Mouse (Mus musculus) midbrain, embryonic 15.5 days (tissue): ENCODE measurements at regions not wholly inside any gene's neighbourhood (a gene's known extent, or its start where the extent isn't known, plus 50 kb on each side); places are given as distances from the start of the nearest gene placed in this dataset.

Experiments
- ATAC-seq: fragments of 200-750 bp; cut with Nextera tagmentation; replicated peaks from 2 replicates; pipeline ENCODE4 v1.8.0; 2017; ENCODE audit warnings: moderate TSS enrichment
- H3K27ac ChIP-seq: fragments of 300-500 bp; sonication (generic); 2 replicates; pipeline ENCODE4 v1.5.1; 2015; ENCODE audit warnings: mild to moderate bottlenecking, inconsistent platforms
- H3K27me3 ChIP-seq: fragments of 300-500 bp; sonication (generic); replicated peaks from 2 replicates; pipeline ENCODE4 v1.6.1; 2015; ENCODE audit warnings: inconsistent platforms
- H3K36me3 ChIP-seq: fragments of 300-500 bp; sonication (generic); replicated peaks from 2 replicates; pipeline ENCODE4 v1.6.1; 2015; ENCODE audit warnings: inconsistent platforms
- H3K4me1 ChIP-seq: fragments of 300-500 bp; sonication (generic); 2 replicates; pipeline ENCODE4 v1.6.1; 2015; ENCODE audit warnings: inconsistent platforms
- H3K4me2 ChIP-seq: fragments of 300-500 bp; sonication (generic); 2 replicates; pipeline ENCODE4 v1.6.1; 2015; ENCODE audit warnings: inconsistent platforms, mild to moderate bottlenecking, moderate library complexity
- H3K4me3 ChIP-seq: fragments of 300-500 bp; sonication (generic); 2 replicates; pipeline ENCODE4 v1.5.1; 2015; ENCODE audit warnings: mild to moderate bottlenecking, inconsistent platforms
- H3K9ac ChIP-seq: fragments of 300-500 bp; sonication (generic); 2 replicates; pipeline ENCODE4 v1.6.1; 2015; ENCODE audit warnings: mild to moderate bottlenecking, inconsistent platforms
- H3K9me3 ChIP-seq: fragments of 300-500 bp; sonication (generic); 2 replicates; pipeline ENCODE4 v1.6.1; 2016; ENCODE audit warnings: inconsistent platforms
- WGBS: fragments of 180-500 bp; shearing (Covaris S2); methylation state at CpG from one replicate; pipeline ENCODE4 v1.1.7; 2015; ENCODE audit warnings: mixed read lengths; 5-methylcytosine and 5-hydroxymethylcytosine counted together

- Histone ChIP-seq H3K27ac (no peak overlapping the region; the same call in 1 of the 2 replicates), H3K4me2 (no peak overlapping the region), H3K9ac (no peak overlapping the region), H3K36me3 (no peaks in the 10 kb centered on the region), H3K27me3 (no peaks in the 10 kb centered on the region), H3K9me3 (no peaks in the 10 kb centered on the region), H3K4me3 (no peak overlapping the region), H3K4me1 (peaks cover 9% of the 10 kb centered on the region)
- 41% methylated on average over 6 of the region's 6 CpGs for WGBS
- peak; percentile 86 for ATAC-seq
Measured at GRCm38 (mm10) chr9:26611711-26612437, 121.7 kb upstream of the B3gat1 start.

GRCm38 (mm10) chr9:26622840-26623448 is 110.6 kb upstream of the B3gat1 start:
- no peaks in the 10 kb centered on the region for H3K27me3 ChIP-seq
- 73% methylated on average over 1 of the region's 1 CpGs for WGBS
- no peak overlapping the region for H3K27ac ChIP-seq
- no peaks in the 10 kb centered on the region for H3K36me3 ChIP-seq
- no peaks in the 10 kb centered on the region for H3K4me1 ChIP-seq
- H3K9ac ChIP-seq: no peak overlapping the region
- ATAC-seq: no peak
- H3K4me3 ChIP-seq: no peak overlapping the region
- H3K9me3 ChIP-seq: no peaks in the 10 kb centered on the region
- H3K4me2 ChIP-seq: no peak overlapping the region

- no peak for ATAC-seq
- Histone ChIP-seq H3K27me3 (no peaks in the 10 kb centered on the region), H3K36me3 (no peaks in the 10 kb centered on the region), H3K4me3 (no peak overlapping the region), H3K9me3 (no peaks in the 10 kb centered on the region), H3K4me1 (no peaks in the 10 kb centered on the region), H3K9ac (no peak overlapping the region), H3K27ac (no peak overlapping the region), H3K4me2 (no peak overlapping the region)
- 70% methylated on average over 2 of the region's 2 CpGs for WGBS
Measured at GRCm38 (mm10) chr9:26625171-26625937, 108.2 kb upstream of the B3gat1 start.

GRCm38 (mm10) chr9:26632891-26633650 is 100.5 kb upstream of the B3gat1 start:
- H3K9me3 ChIP-seq: no peaks in the 10 kb centered on the region
- H3K36me3 ChIP-seq: no peaks in the 10 kb centered on the region
- no peak overlapping the region for H3K9ac ChIP-seq
- no peak overlapping the region for H3K27ac ChIP-seq
- WGBS: 94% methylated on average over 8 of the region's 8 CpGs
- no peak for ATAC-seq
- H3K27me3 ChIP-seq: no peaks in the 10 kb centered on the region
- H3K4me3 ChIP-seq: no peak overlapping the region
- no peaks in the 10 kb centered on the region for H3K4me1 ChIP-seq
- H3K4me2 ChIP-seq: no peak overlapping the region

- H3K9ac ChIP-seq: no peak overlapping the region
- H3K27ac ChIP-seq: no peak overlapping the region
- H3K4me3 ChIP-seq: no peak overlapping the region
- no peaks in the 10 kb centered on the region for H3K4me1 ChIP-seq
- H3K4me2 ChIP-seq: no peak overlapping the region
- ATAC-seq: no peak
- no peaks in the 10 kb centered on the region for H3K36me3 ChIP-seq
- no peaks in the 10 kb centered on the region for H3K27me3 ChIP-seq
- H3K9me3 ChIP-seq: no peaks in the 10 kb centered on the region
Measured at GRCm38 (mm10) chr9:26635211-26635610, 98.3 kb upstream of the B3gat1 start.

- Histone ChIP-seq H3K27me3 (no peaks in the 10 kb centered on the region), H3K4me1 (no peaks in the 10 kb centered on the region), H3K36me3 (no peaks in the 10 kb centered on the region), H3K27ac (no peak overlapping the region), H3K4me2 (no peak overlapping the region), H3K9me3 (no peaks in the 10 kb centered on the region), H3K4me3 (no peak overlapping the region), H3K9ac (no peak overlapping the region)
- WGBS: 83% methylated on average over 2 of the region's 2 CpGs
- ATAC-seq: no peak
Measured at GRCm38 (mm10) chr9:26638586-26638985, 94.9 kb upstream of the B3gat1 start.

- H3K27me3 ChIP-seq: no peaks in the 10 kb centered on the region
- H3K36me3 ChIP-seq: no peaks in the 10 kb centered on the region
- no peak for ATAC-seq
- WGBS: 61% methylated on average over 2 of the region's 2 CpGs
- no peaks in the 10 kb centered on the region for H3K9me3 ChIP-seq
- H3K4me1 ChIP-seq: no peaks in the 10 kb centered on the region
- no peak overlapping the region for H3K9ac ChIP-seq
- no peak overlapping the region for H3K27ac ChIP-seq
- H3K4me3 ChIP-seq: no peak overlapping the region
- H3K4me2 ChIP-seq: no peak overlapping the region
Measured at GRCm38 (mm10) chr9:26642302-26642701, 91.2 kb upstream of the B3gat1 start.

GRCm38 (mm10) chr9:26642831-26643230 is 90.7 kb upstream of the B3gat1 start:
- Histone ChIP-seq H3K4me2 (no peak overlapping the region), H3K27ac (no peak overlapping the region), H3K4me3 (no peak overlapping the region), H3K9me3 (no peaks in the 10 kb centered on the region), H3K4me1 (no peaks in the 10 kb centered on the region), H3K9ac (no peak overlapping the region), H3K36me3 (no peaks in the 10 kb centered on the region), H3K27me3 (no peaks in the 10 kb centered on the region)
- ATAC-seq: no peak
- WGBS: 89% methylated on average over 4 of the region's 4 CpGs

- no peaks in the 10 kb centered on the region for H3K4me1 ChIP-seq
- H3K4me2 ChIP-seq: no peak overlapping the region
- no peak for ATAC-seq
- H3K9me3 ChIP-seq: no peaks in the 10 kb centered on the region
- no peak overlapping the region for H3K4me3 ChIP-seq
- H3K9ac ChIP-seq: no peak overlapping the region
- no peak overlapping the region for H3K27ac ChIP-seq
- no peaks in the 10 kb centered on the region for H3K36me3 ChIP-seq
- 73% methylated on average over 7 of the region's 7 CpGs for whole genome bisulfite sequencing
- no peaks in the 10 kb centered on the region for H3K27me3 ChIP-seq
Measured at GRCm38 (mm10) chr9:26649506-26649905, 84.0 kb upstream of the B3gat1 start.

- H3K36me3 ChIP-seq: no peaks in the 10 kb centered on the region
- 82% methylated on average over 1 of the region's 1 CpGs for WGBS
- H3K27ac ChIP-seq: no peak overlapping the region
- ATAC-seq: no peak
- H3K4me3 ChIP-seq: no peak overlapping the region
- H3K9me3 ChIP-seq: no peaks in the 10 kb centered on the region
- no peak overlapping the region for H3K4me2 ChIP-seq
- H3K27me3 ChIP-seq: no peaks in the 10 kb centered on the region
- H3K4me1 ChIP-seq: no peaks in the 10 kb centered on the region
- H3K9ac ChIP-seq: no peak overlapping the region
Measured at GRCm38 (mm10) chr9:26652920-26653319, 80.6 kb upstream of the B3gat1 start.

GRCm38 (mm10) chr9:26659366-26659765 is 74.2 kb upstream of the B3gat1 start:
- no peak for ATAC-seq
- H3K4me1 ChIP-seq: no peaks in the 10 kb centered on the region
- H3K27ac ChIP-seq: no peak overlapping the region
- no peak overlapping the region for H3K9ac ChIP-seq
- WGBS: 73% methylated on average over 2 of the region's 2 CpGs
- H3K4me3 ChIP-seq: no peak overlapping the region
- H3K4me2 ChIP-seq: no peak overlapping the region
- H3K9me3 ChIP-seq: no peaks in the 10 kb centered on the region
- no peaks in the 10 kb centered on the region for H3K27me3 ChIP-seq
- no peaks in the 10 kb centered on the region for H3K36me3 ChIP-seq

GRCm38 (mm10) chr9:26663544-26663943 is 70.0 kb upstream of the B3gat1 start:
- Histone ChIP-seq H3K27me3 (no peaks in the 10 kb centered on the region), H3K4me1 (no peaks in the 10 kb centered on the region), H3K4me3 (no peak overlapping the region), H3K9me3 (no peaks in the 10 kb centered on the region), H3K4me2 (no peak overlapping the region), H3K36me3 (no peaks in the 10 kb centered on the region), H3K9ac (no peak overlapping the region), H3K27ac (no peak overlapping the region)
- WGBS: 100% methylated on average over 1 of the region's 1 CpGs
- no peak for ATAC-seq
